Mouse (Mus musculus): ENCODE measurements around the gene Bloc1s5. TPM values are rescaled to one million over a fixed set of nuclear protein-coding genes. Genes with fewer than 3 reads are reported as not detected.
A peak's percentile ranks its signal among the peaks of the same experiment; 100 is the strongest.

The Bloc1s5 gene
- total RNA-seq, 1 experiment: 3.4 TPM

- no peaks in the 10 kb centered on the region for H3K9me3 ChIP-seq (ENCODE audit: control insufficient read depth, insufficient read depth, low read depth, low read length)
Observed at GRCm38 (mm10) chr13:38565245-38565644, 69.7 kb downstream of the Bloc1s5 start.

GRCm38 (mm10) chr13:38554611-38555010 lies 80.3 kb downstream of the Bloc1s5 start:
- in situ Hi-C loops (cut with MboI; ENCODE audit: low sequenced_read_pairs in 2 of 2, unreplicated experiment in 2 of 2): no loop called here
- Histone ChIP-seq H3K36me3 (ENCODE audit: control insufficient read depth, insufficient read depth, low read length, poor library complexity, severe bottlenecking) (no peaks in the 10 kb centered on the region; the same call in 1 of the 2 replicates), H3K4me3 (ENCODE audit: insufficient read depth in 1 of 2, low read depth in 1 of 2, low read length in 2 of 2, poor library complexity in 1 of 2, severe bottlenecking in 1 of 2) (no peak overlapping the region), H3K27ac (ENCODE audit: insufficient read depth, low read depth, low read length, poor library complexity, severe bottlenecking) (no peak overlapping the region), H3K9me3 (ENCODE audit: control insufficient read depth, insufficient read depth, low read depth, low read length) (no peaks in the 10 kb centered on the region), H3K9ac (ENCODE audit: insufficient read depth, low read depth, low read length, poor library complexity, severe bottlenecking) (no peak overlapping the region), H3K4me1 (ENCODE audit: control insufficient read depth in 2 of 2, insufficient read depth in 2 of 2, low read length in 2 of 2, poor library complexity in 1 of 2) (no peaks in the 10 kb centered on the region; a peak in 1 of 4 replicates)
- DNase-seq (ENCODE audit: low read depth, low spot score): no peak
- no peak for TF ChIP-seq ZNF384 (IDR thresholded peaks at IDR 0.05; ENCODE audit: low read depth, low read length)

More at GRCm38 (mm10) chr13:38565245-38565644, 69.7 kb downstream of the Bloc1s5 start:
- no peak overlapping the region for H3K4me3 ChIP-seq (ENCODE audit: insufficient read depth in 1 of 2, low read depth in 1 of 2, low read length in 2 of 2, poor library complexity in 1 of 2, severe bottlenecking in 1 of 2)
- TF ChIP-seq ZNF384 (IDR thresholded peaks at IDR 0.05; ENCODE audit: low read depth, low read length) (no peak), CHD2 (IDR thresholded peaks at IDR 0.05; ENCODE audit: low read depth, low read length) (no peak), MAFK (IDR thresholded peaks at IDR 0.05; ENCODE audit: insufficient read depth, low read depth, low read length) (no peak), HCFC1 (IDR thresholded peaks at IDR 0.05; ENCODE audit: borderline replicate concordance, insufficient read depth, low read length) (no peak), ZC3H11A (IDR thresholded peaks at IDR 0.05; ENCODE audit: borderline replicate concordance, low read depth, low read length) (no peak)
- no peak overlapping the region for H3K9ac ChIP-seq (ENCODE audit: insufficient read depth, low read depth, low read length, poor library complexity, severe bottlenecking)
- no peaks in the 10 kb centered on the region for H3K4me1 ChIP-seq (ENCODE audit: control insufficient read depth in 2 of 2, insufficient read depth in 2 of 2, low read length in 2 of 2, poor library complexity in 1 of 2)
- H3K27ac ChIP-seq (ENCODE audit: insufficient read depth, low read depth, low read length, poor library complexity, severe bottlenecking): no peak overlapping the region
- H3K36me3 ChIP-seq (ENCODE audit: control insufficient read depth, insufficient read depth, low read length, poor library complexity, severe bottlenecking): no peaks in the 10 kb centered on the region
- no peak for DNase-seq (ENCODE audit: low read depth, low spot score)
- in situ Hi-C loops (cut with MboI; ENCODE audit: low sequenced_read_pairs in 2 of 2, unreplicated experiment in 2 of 2): no loop called here

GRCm38 (mm10) chr13:38554210-38554609 lies 80.7 kb downstream of the Bloc1s5 start:
- Histone ChIP-seq H3K9ac (ENCODE audit: insufficient read depth, low read depth, low read length, poor library complexity, severe bottlenecking) (no peak overlapping the region), H3K9me3 (ENCODE audit: control insufficient read depth, insufficient read depth, low read depth, low read length) (no peaks in the 10 kb centered on the region), H3K4me3 (ENCODE audit: insufficient read depth in 1 of 2, low read depth in 1 of 2, low read length in 2 of 2, poor library complexity in 1 of 2, severe bottlenecking in 1 of 2) (no peak overlapping the region), H3K4me1 (ENCODE audit: control insufficient read depth in 2 of 2, insufficient read depth in 2 of 2, low read length in 2 of 2, poor library complexity in 1 of 2) (no peaks in the 10 kb centered on the region; a peak in 1 of 4 replicates), H3K27ac (ENCODE audit: insufficient read depth, low read depth, low read length, poor library complexity, severe bottlenecking) (no peak overlapping the region), H3K36me3 (ENCODE audit: control insufficient read depth, insufficient read depth, low read length, poor library complexity, severe bottlenecking) (no peaks in the 10 kb centered on the region; the same call in 1 of the 2 replicates)
- DNase-seq (ENCODE audit: low read depth, low spot score): no peak
- TF ChIP-seq ZNF384 (IDR thresholded peaks at IDR 0.05; ENCODE audit: low read depth, low read length) (no peak), CHD2 (IDR thresholded peaks at IDR 0.05; ENCODE audit: low read depth, low read length) (no peak), MAFK (IDR thresholded peaks at IDR 0.05; ENCODE audit: insufficient read depth, low read depth, low read length) (no peak), HCFC1 (IDR thresholded peaks at IDR 0.05; ENCODE audit: borderline replicate concordance, insufficient read depth, low read length) (no peak), ZC3H11A (IDR thresholded peaks at IDR 0.05; ENCODE audit: borderline replicate concordance, low read depth, low read length) (no peak)
- in situ Hi-C loops (cut with MboI; ENCODE audit: low sequenced_read_pairs in 2 of 2, unreplicated experiment in 2 of 2): no loop called here

GRCm38 (mm10) chr13:38548681-38549080 lies 86.2 kb downstream of the Bloc1s5 start:
- peak; percentile 49; the same call in 1 of the 2 replicates for TF ChIP-seq ZNF384 (IDR thresholded peaks at IDR 0.05; ENCODE audit: low read depth, low read length)
- TF ChIP-seq HCFC1 (IDR thresholded peaks at IDR 0.05; ENCODE audit: borderline replicate concordance, insufficient read depth, low read length): no peak
- H3K4me3 ChIP-seq (ENCODE audit: insufficient read depth in 1 of 2, low read depth in 1 of 2, low read length in 2 of 2, poor library complexity in 1 of 2, severe bottlenecking in 1 of 2): no peak overlapping the region
- in situ Hi-C loops (cut with MboI; ENCODE audit: low sequenced_read_pairs in 2 of 2, unreplicated experiment in 2 of 2): no loop called here
- H3K4me1 ChIP-seq (ENCODE audit: control insufficient read depth in 2 of 2, insufficient read depth in 2 of 2, low read length in 2 of 2, poor library complexity in 1 of 2): no peaks in the 10 kb centered on the region
- no peak overlapping the region for H3K9ac ChIP-seq (ENCODE audit: insufficient read depth, low read depth, low read length, poor library complexity, severe bottlenecking)
- no peaks in the 10 kb centered on the region for H3K9me3 ChIP-seq (ENCODE audit: control insufficient read depth, insufficient read depth, low read depth, low read length)
- DNase-seq (ENCODE audit: low read depth, low spot score): peak; percentile 31
- H3K27ac ChIP-seq (ENCODE audit: insufficient read depth, low read depth, low read length, poor library complexity, severe bottlenecking): no peak overlapping the region
- no peaks in the 10 kb centered on the region for H3K36me3 ChIP-seq (ENCODE audit: control insufficient read depth, insufficient read depth, low read length, poor library complexity, severe bottlenecking)

- in situ Hi-C loops (cut with MboI; ENCODE audit: low sequenced_read_pairs in 2 of 2, unreplicated experiment in 2 of 2): no loop called here
Observed at GRCm38 (mm10) chr13:38547717-38548116, 87.2 kb downstream of the Bloc1s5 start.

More at GRCm38 (mm10) chr13:38547717-38548116, 87.2 kb downstream of the Bloc1s5 start:
- Histone ChIP-seq H3K9ac (ENCODE audit: insufficient read depth, low read depth, low read length, poor library complexity, severe bottlenecking) (no peak overlapping the region), H3K27ac (ENCODE audit: insufficient read depth, low read depth, low read length, poor library complexity, severe bottlenecking) (no peak overlapping the region), H3K9me3 (ENCODE audit: control insufficient read depth, insufficient read depth, low read depth, low read length) (no peaks in the 10 kb centered on the region), H3K36me3 (ENCODE audit: control insufficient read depth, insufficient read depth, low read length, poor library complexity, severe bottlenecking) (no peaks in the 10 kb centered on the region), H3K4me3 (ENCODE audit: insufficient read depth in 1 of 2, low read depth in 1 of 2, low read length in 2 of 2, poor library complexity in 1 of 2, severe bottlenecking in 1 of 2) (no peak overlapping the region), H3K4me1 (ENCODE audit: control insufficient read depth in 2 of 2, insufficient read depth in 2 of 2, low read length in 2 of 2, poor library complexity in 1 of 2) (no peaks in the 10 kb centered on the region)
- TF ChIP-seq MAFK (IDR thresholded peaks at IDR 0.05; ENCODE audit: insufficient read depth, low read depth, low read length) (no peak), ZNF384 (IDR thresholded peaks at IDR 0.05; ENCODE audit: low read depth, low read length) (no peak), CHD2 (IDR thresholded peaks at IDR 0.05; ENCODE audit: low read depth, low read length) (no peak), HCFC1 (IDR thresholded peaks at IDR 0.05; ENCODE audit: borderline replicate concordance, insufficient read depth, low read length) (no peak), ZC3H11A (IDR thresholded peaks at IDR 0.05; ENCODE audit: borderline replicate concordance, low read depth, low read length) (no peak)
- no peak for DNase-seq (ENCODE audit: low read depth, low spot score)

Data from ES-E14 (cell line).